Mouse (Mus musculus): ENCODE measurements around the gene Tmem239.

Gene Tmem239

GRCm38 (mm10) chr2:130412775-130413174 lies 6.5 kb downstream of the Tmem239 start:
- DNase-seq, result no peak

GRCm38 (mm10) chr2:130414094-130414856 lies 8.0 kb downstream of the Tmem239 start:
- DNase-seq, result no peak

- no peak for DNase-seq
These were observed 15.7 kb downstream of the Tmem239 start for GRCm38 (mm10) chr2:130421781-130422620.

GRCm38 (mm10) chr2:130423397-130424125 lies 17.3 kb downstream of the Tmem239 start:
- peak; percentile 91 to 92 for DNase-seq

GRCm38 (mm10) chr2:130424126-130424853 lies 18.0 kb downstream of the Tmem239 start, which contains the start of the genes Vps16 and Pced1a:
Vps16 (plus strand) TSS chr2:130424339.
Pced1a (minus strand) TSS chr2:130424701.
- DNase-seq, result peak; percentile 95

- peak in 1 of 2 experiments; percentile 37 for DNase-seq
These were observed 18.8 kb downstream of the Tmem239 start for GRCm38 (mm10) chr2:130425112-130425511.

GRCm38 (mm10) chr2:130429851-130430250 lies 23.6 kb downstream of the Tmem239 start:
- DNase-seq, result no peak

GRCm38 (mm10) chr2:130430484-130430883 lies 24.2 kb downstream of the Tmem239 start:
- DNase-seq, result no peak

GRCm38 (mm10) chr2:130432157-130432556 lies 25.9 kb downstream of the Tmem239 start:
- no peak for DNase-seq

- peak; percentile 74 to 76 for DNase-seq
These were observed 26.9 kb downstream of the Tmem239 start for GRCm38 (mm10) chr2:130433152-130433551.

GRCm38 (mm10) chr2:130436769-130437168 lies 30.5 kb downstream of the Tmem239 start:
- DNase-seq, result no peak

GRCm38 (mm10) chr2:130438861-130439260 lies 32.6 kb downstream of the Tmem239 start:
- no peak for DNase-seq

- DNase-seq, result peak; percentile 43 to 50
These were observed 33.7 kb downstream of the Tmem239 start for GRCm38 (mm10) chr2:130439840-130440480.

- DNase-seq, result no peak
These were observed 35.9 kb downstream of the Tmem239 start for GRCm38 (mm10) chr2:130442162-130442561.

- DNase-seq, result no peak
These were observed 42.2 kb downstream of the Tmem239 start for GRCm38 (mm10) chr2:130448449-130448848.

- no peak for DNase-seq
These were observed 42.9 kb downstream of the Tmem239 start for GRCm38 (mm10) chr2:130449021-130449793.

GRCm38 (mm10) chr2:130449794-130450433 lies 43.6 kb downstream of the Tmem239 start, which contains the start of gene Ptpra:
Ptpra (plus strand) TSS chr2:130450278.
- DNase-seq, result peak; percentile 94 to 95

GRCm38 (mm10) chr2:130450434-130450796 lies 44.1 kb downstream of the Tmem239 start:
- DNase-seq, result peak in 1 of 2 experiments; percentile 73

- no peak for DNase-seq
These were observed 44.9 kb downstream of the Tmem239 start for GRCm38 (mm10) chr2:130451086-130451726.

GRCm38 (mm10) chr2:130451727-130452090 lies 45.4 kb downstream of the Tmem239 start:
- DNase-seq, result peak; percentile 20 to 25

All from cerebellum, postnatal 14 days (tissue).